Mouse (Mus musculus) kidney, adult 2 months (tissue): ENCODE data around the gene Rap1a.

Experiments
- CTCF ChIP-seq: fragments of 200-500 bp; conservative IDR thresholded peaks from 2 replicates; pipeline ENCODE4 v1.5.1; 2011; ENCODE audit warnings: low read depth, mild to moderate bottlenecking, control low read depth, low read length, moderate library complexity, mixed read lengths; ENCODE audit not compliant: insufficient read depth, insufficient read length
- POLR2A ChIP-seq: fragments of 200-500 bp; IDR thresholded peaks from one replicate; pipeline ENCODE4 v1.6.1; 2011; ENCODE audit warnings: low read depth, low read length, control low read depth

DNA sequence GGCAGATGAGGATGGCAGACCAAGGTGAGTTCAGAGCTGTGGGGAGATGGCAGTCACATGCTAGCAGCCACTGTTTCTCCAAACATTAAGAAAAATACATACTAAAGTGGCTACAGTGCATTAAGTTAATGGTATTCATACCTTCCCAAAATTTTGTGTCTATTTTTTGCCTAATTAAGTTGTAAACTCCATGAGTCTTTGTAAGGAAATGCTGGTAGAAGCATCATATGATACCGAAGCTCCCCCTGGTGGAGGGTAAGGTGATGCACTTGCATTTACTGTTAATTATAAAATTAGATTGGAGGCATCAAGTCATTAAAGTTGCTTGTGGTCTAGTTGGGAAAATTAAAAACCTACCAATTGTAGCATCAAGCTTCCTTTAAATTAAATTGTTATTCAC, 75.1 kb downstream of the Rap1a start:
- TF ChIP-seq CTCF = no peak
- TF ChIP-seq POLR2A = no peak
